Mouse (Mus musculus) left cerebral cortex, adult 18-20 months (tissue): ENCODE results near the gene Gm12248. TPM values are rescaled to one million over a fixed set of nuclear protein-coding genes. Genes with fewer than 3 reads are reported as not detected.
"Not testable (repeated sequence)": the region's sequence is repeated elsewhere in the genome, so short reads cannot be mapped to it uniquely, and the experiment has no call there.

Experiments
- DNase-seq, 2 experiments: peaks; one replicate each; pipeline ENCODE4 v3.0.0; 2021 to 2022; ENCODE audit warnings: low spot score in 2 of 2, mixed read lengths in 1 of 2
- total RNA-seq, 2 experiments: library from RNA; stranded (reverse); gene quantifications; 2 replicates each; pipeline ENCODE4 v1.2.3; 2021

Gene Gm12248
- total RNA-seq, 2 experiments from 2014 or later, result not detected

DNA sequence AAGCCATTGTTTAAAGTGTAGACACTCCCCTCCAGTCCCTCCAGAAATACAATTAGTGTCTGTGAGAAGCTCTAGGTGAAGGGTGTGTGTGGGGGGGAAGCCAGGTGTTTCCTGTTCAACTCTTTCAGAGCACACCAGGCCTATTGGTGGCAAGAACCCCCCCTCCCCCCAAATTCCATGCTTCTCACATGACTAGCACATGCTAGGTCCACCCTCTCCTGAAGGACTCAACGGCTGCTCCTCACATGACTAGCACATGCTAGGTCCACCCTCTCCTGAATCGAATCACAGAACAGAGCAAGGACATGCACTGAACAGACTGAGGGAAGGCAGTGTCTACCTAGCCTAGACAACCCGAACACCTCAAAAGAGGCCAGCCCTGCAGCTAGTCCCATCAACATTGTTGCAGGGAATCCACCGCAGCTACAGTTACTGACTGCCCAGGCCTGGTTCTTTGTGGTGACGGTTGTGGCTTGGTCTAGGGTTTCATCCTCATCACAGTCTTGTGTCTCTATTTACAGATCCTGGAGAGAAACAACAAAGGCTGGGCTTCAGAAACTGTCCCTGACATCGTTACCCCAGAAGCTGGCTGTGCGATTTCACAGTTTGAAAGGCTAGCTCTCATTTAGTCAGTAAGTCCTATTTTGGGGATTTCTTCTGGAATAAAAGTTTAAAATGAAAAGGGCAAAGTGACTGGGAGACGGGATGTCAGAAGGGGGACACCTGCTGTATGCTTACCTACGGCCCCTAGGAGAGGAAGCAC is 9.8 kb upstream of the Gm12248 start:
- DNase-seq, result no peak

DNA sequence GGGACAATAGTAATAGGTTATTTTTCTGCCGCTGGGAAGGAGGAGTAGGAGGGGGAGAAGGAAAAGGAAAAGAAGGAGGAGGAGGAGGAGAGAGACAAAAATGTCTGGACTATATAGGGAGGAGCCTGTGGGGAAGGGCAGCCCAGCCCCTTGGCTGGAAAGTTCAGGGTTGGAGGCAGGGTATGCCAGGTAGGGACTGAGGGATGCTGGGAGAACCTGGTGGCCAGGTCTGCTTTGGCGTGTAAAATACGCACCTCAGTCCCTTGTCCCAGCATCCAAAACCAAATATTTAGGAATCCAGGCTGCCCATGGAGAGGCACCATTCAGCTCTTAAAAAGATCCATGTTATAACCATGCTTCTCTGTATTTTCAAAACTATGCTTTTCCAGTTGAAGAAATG is 9.2 kb upstream of the Gm12248 start:
- no peak for DNase-seq

DNA sequence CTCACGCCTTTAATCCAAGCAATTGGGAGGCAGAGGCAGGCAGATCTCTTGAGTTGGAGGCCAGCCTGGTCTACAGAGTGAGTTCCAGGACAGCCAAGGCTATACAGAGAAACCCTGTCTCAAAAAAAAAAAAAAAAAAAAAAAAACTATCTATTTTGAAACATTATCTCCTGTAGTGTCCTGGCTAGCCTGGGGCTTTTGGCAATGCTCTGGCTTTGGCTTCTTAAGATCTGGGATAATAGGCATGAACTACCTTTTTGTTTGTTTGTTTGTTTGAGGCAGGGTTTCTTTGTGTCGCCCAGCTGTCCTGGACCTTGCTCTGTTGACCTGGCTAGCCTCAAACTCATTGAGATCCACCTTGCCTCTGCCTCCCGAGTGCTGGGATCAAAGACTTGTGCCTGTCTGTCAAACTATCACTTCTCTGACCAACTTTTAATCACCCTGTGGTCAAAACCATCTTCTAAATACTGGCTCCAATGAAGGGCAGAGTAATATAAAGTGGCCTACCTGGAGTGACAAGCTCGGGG is 8.3 kb upstream of the Gm12248 start:
- DNase-seq, result no peak

DNA sequence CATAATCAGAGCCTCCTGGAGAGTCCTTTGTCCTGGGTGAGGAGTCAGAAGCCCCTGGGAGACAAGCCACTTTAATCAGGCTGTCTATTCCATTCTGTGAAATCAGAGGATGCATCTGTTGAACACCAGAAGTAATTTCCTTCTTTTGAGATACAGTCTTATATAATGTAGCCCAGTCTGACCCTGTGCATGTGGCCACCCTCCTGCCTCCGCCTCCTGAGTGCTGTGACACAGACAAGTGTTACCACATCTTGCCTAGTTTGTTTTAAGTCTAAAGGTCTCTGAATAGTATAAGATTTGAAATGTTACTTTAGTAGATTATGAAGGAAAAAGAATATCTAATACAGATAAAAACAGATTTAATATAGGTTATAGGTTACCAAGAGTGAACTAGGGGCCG is 7.1 kb upstream of the Gm12248 start:
- no peak for DNase-seq

DNA sequence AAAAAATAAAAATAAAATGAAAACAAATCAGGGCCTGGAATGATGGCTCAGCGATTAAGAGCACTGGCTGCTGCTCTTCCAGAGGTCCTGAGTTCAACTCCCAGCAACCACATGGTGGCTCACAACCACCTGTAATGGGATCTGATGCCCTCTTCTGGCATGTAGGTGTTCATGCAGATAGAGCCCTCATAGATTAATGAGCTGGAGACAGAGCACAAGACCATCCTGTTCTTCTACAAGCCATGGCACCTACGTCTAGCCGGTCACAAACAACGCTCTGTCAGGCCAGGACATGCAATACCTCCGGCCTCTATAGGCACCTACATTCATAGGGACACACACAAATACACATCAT is 5.4 kb upstream of the Gm12248 start:
- not testable (repeated sequence) for DNase-seq

DNA sequence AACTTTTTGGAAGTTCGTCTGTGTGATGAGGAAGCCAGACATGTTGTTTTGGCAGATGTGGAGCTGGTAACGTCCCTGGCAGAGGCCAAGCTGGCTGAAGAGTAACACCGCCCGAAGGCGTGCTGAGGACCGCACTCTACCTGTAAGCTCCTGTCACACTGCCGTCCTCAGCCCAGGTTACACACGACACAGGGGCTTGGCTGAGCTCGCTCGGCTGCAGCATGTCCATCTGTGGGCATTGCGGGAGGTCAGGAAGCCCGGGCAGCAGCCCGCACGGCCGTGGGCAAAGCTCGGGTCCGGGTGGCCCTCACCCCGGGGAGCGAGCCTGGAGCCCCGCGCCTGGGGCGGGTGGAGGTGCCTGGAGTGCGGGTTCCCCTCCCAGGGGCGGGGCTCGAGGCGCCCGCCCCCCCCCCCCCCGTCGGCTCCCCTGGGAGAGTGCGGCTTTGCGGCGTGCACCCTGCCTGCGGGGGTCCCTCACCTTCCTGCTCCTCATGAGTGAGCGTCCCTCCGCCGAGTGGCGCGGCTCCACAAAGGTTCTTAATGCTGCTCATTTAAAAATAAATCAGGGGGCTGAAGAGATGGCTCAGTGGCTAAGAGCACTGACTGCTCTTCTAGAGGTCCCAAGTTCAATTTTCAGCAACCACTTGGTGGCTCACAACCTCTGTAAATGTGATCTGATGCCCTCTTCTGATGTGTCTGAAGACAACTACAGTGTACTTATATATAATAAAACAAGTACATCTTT is 4.9 kb upstream of the Gm12248 start:
- no peak for DNase-seq

DNA sequence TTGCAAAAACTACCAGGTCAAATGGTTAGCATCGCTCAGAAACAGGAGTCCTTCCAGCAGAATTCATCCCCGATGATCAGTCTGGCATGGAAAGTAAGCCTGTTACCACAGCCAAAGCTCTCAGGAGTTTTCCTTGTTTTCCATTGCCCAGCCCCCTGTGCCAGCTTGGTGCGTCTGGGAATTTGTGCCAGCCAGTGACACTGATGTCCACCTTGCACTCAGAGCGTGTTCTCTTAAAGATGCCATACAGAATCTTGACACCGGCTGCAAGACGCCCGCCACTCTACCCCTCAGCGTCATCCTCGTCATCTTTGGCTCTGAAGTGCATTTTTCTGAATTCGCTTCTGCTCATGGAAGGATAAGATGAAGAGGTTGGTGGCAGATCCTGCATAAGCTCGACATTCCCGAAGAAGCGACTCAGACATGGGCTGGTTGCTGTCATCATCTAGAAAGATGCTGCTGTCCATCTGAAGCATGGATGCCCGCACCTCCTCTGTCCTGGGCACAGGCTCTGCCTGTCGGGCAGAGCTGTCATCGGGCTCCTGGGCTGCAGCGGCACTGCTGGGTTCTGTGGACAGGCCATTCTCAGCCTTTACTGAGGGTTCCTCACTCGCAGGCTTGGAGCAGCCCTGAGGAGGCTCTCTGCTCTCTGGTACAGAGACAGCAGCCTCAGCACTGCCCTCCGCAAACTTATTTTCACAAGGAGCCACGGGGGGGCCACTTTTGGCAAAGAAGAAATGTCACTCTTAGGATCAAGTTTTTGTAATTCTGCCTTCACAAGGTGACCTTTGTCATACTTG is 4.1 kb upstream of the Gm12248 start:
- DNase-seq, result no peak

DNA sequence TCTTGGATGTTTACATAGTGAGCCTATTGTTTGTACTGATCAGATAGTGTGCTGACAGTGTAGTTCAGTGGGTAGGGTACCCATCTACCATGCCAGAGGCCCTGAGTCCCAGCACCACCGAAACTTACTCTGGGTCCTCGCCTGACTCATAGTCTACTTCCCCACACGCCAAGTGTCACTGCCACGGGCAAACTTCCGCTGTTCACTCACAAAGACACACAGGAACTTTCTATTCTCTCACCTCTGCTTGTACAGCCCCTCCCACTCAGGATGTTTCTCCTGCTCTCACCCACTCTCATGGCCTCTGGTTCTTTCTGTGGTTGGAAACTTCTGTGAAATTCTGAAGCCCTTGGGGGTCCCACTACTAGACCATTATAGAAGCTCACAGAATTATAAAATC is 3.2 kb upstream of the Gm12248 start:
- no peak for DNase-seq

DNA sequence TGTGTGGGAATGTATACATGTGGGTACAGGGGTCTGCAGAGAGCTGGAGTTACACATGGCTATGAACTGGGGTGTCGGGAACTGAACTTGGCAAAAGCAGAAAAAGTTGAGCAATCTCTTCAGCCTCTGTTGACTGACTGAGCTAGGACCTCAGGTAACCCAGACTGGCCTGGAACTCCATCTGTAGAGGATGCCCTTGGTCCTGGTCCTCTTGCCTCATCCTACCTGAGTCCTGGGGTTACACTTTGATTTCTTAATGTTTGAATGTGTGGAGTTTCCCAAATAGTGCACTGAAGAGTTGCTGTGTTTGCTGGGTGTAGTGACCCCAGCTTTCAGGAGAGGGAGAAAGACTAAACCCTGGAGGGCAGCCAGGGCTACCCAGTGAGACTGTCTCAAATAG is 2.6 kb upstream of the Gm12248 start:
- DNase-seq, result no peak

DNA sequence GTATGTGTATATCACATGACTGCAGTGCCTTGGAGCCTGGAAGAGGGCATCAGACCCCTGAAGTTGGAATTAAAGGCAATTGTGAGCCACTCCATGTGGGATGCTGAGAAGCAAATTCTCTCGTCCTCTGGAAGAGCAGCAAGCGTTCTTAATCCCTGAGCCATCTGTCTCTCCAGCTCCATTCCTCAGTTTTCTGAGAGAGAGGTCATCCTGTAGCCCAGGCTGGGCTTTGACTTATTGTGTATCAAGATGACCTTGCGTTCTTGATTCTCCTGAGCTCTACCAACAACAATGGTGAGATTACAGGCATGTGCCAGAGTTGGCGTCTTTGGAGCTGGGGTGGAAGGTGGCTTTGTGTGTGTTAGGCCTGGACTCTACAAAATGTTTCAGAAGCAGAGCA is 1.8 kb upstream of the Gm12248 start:
- no peak for DNase-seq

DNA sequence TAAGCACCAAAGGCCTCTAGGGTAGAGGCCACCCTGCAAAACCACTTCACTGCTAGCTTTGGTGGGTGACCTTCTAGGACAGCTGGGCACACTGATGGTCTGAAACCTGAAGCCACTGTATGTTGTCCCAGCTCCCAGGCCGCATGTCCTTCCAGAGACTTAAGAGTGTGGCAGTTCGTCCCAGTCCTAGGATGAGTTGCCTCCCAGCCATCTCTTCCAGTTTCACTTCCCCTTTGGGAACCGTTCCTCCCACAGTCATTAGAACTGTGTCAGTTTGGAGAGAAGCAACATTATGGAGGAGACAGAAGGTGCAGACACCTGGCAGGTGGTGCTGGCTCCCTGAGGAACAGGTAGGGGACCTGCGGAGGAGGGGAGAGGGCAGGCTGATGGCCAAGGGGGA is 393 bp downstream of the Gm12248 start:
- DNase-seq, result no peak

DNA sequence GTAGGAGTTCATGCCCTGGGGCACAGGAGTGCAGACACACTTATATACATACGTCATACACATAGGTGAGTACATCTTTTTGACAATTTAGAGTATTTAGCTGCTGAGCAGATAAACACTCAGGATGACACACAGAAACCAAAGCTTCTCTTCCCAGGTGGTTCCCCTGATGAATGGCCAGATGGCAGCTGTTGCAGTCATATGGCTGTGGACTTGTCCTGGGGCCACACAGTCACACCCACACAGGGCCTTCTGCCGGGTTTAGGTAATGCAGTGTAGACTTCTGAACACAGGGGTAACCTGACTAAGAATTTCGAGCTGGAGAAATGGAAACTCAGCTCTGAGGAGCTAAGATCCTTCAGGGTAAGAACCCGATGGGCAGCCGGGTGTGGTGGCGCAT is 11.2 kb downstream of the Gm12248 start:
- no peak for DNase-seq

DNA sequence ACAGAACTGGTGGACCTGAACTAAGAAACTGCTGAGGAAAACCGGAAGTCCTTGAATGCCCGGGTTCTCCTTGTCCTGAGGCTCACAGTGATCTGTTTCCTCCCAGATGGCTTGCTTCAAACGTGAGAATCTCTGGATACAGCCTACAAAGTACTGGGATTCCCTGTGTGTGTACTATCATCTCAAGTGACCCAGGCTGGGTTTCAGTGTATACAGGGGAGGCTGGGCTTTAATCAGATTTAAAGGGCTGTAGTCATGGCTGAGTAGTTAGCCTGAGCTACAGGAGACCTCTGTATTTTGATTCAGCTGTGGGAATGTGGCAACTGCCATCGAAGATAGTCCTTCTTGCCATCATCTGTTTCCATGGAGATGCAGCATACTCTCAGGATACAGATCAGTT is 15.7 kb downstream of the Gm12248 start:
- DNase-seq, result no peak

DNA sequence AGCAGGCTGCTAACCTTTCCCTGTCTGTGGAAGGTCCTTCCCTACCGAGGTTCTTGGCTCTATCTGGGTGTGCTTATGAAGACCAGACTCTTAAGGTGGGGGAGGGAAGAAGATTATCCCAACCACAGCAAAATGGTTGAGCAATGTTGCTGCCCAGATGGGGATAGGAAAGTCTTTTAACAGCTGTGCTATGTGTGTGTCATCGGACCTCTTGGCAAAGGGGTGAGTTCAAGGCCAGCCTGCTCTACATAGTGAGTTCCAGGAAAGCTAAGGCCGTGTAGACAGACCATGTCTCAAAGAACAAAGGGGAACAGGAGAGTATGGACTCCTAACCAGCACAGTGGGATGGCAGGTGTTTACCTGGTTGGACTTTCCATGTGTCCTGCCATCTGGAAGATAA is 20.0 kb downstream of the Gm12248 start:
- DNase-seq, result no peak

DNA sequence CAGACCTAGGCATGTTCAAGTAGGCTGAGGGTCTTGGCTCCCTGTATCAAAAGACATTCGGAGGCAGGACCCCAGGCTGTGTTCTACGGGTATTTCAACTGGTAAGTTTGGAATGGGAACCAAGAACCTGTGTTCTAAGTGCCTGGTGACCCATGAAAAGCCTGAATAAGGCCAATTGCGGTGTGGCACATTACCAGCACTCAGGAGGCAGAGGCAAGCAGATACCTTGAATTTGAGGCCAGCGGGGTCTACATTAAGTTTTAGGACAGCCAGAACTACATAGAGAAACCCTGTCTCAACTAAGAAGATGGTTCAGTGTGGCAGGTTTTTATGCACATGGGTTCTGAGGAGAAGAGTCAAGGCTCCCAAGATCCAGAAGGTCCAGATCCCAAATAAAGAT is 27.9 kb downstream of the Gm12248 start:
- no peak for DNase-seq

DNA sequence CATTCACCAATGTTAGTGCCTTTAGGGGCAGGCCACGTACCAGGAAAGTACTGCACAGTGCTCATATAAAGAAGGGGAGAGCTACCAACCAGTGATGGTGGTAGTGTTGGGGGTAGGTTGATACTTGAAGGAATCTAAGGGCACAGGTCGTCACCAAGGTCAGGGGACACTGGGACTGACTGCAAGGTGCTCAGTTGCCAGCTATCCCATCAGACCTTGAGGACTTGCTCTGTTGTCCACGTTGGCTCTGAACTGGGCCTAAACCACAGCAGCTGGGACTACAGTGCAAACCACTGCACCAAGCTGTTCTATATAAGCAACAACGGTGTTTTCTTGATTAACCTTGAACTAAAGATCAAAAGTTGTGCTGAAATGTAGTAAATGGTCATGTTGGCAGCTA is 30.3 kb downstream of the Gm12248 start:
- no peak for DNase-seq

DNA sequence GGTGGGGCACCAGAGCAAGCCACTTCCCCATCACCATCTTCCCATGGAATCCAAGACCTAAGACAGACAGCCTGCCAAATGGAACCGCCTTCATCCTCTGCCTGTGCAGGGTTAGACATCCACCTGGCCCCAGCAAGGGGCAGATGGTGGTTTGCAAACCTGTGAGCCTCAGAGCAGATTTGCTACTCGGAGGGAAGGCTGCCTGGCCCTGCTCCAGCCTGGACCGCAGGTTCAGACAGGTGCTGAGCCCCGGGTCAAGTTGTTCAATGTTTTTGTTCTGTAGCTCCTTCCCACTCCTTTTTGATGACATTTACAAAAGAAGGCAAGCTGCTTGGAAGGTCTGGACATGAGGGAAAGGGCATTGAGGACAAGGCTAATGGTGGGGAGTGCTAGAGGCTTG is 31.7 kb downstream of the Gm12248 start:
- DNase-seq, result not testable (repeated sequence)

DNA sequence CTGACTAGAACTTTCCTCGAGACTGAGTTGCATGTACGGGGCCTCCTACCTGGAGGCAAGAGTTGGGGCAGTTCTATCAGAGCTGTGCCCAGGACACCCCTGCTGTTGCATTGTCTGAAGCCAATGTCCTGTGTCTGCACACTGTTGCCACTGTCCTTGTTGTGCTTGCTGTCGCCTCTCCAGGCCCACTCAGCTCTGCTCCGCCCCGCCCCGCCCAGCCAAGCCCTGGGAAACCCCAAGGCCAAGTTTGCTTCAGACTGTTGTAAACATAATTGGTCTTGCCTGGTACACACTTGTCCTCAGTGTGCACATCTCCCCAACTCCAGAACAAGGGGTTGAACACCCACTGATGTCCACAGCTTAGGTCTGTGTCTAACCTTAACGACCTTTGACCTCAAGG is 33.2 kb downstream of the Gm12248 start:
- DNase-seq, result not testable (repeated sequence)

DNA sequence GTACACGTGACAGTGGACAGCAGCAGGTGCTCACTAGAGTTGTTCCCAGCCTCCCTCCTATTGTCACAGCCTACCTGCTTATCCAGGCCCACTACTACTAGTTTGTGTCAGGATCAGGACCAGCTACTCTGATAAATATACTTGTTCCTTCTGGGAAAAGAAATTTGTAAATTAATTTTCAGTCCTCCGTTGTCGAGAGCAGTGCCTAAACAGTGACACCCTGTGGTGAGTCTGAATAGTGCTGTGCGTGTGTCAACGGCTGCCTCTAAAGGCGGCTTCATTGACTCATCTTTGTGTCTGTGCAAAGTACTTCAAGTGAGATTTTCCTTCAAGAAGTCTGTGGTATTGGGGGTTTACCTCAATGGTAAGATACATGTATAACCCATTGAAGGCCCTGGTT is 35.5 kb downstream of the Gm12248 start:
- DNase-seq, result peak; percentile 55 to 59

DNA sequence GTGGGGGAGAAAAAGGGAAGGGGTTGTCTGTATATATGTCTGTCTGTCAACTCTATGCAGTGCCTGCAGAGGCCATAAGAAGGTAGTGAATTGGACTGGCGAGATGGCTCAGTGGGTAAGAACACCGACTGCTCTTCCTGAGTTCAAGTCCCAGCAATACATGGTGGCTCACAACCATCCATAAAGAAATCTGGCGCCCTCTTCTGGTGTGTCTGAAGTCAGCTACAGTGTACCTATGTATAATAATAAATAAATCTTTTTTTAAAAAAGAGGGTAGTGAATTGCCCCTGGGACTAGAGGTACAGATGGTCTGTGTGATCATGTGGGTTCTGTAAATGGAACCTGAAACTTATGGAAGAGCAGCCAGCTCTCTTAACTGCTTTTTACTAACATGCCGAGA is 46.5 kb downstream of the Gm12248 start:
- DNase-seq, result no peak

DNA sequence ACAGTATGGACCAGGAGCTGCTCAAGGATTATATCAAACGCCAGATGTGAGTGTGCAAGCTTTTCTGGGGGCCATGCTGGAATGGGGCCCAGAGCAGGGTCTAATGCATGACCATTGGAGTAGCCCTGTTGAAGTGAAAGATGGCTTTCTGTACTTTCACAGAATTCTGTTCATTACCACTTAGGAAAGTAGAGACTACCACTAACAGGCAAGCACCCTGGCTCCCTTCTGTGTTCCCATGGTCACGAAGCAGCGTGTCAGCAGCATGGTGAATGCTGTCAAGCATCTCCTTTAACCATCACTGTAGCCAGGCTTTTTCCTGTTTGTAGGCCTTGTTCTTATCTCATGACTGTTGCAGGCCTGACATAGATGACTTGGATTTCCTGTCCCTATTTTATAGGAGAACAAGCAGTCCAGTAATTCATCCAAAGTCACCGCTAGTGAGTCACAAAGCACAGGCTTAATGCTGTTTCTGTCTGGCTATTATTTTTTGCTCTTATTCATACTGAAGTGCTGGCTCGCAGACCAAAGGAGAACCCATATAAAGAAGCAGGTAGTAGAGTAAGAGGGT is 50.0 kb downstream of the Gm12248 start:
- no peak for DNase-seq

DNA sequence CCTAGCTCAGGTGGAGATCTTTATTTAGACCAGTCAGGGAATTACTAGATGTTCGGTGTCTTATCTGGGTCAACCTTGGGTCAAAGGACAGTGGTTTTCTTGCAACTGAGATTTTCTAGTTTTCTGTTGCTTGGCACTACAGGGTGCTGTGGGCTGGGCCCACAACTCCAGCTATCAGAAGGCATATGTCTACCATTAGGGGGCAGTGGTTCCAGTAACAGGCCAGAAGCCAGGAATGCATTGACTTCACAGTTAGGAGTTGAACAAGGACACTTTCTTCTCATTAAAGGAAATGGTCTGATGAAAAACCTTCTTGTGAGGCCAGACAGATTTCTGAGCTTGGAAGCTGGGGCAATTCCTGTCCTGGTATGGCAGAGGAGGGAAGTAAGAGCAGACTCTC is 53.9 kb downstream of the Gm12248 start:
- DNase-seq, result no peak
